Mouse (Mus musculus) liver, postnatal 0 days (tissue): Measurements from ENCODE around the gene Mmd.

Experiments used
- CTCF ChIP-seq: sonication (generic); IDR thresholded peaks from 2 replicates; pipeline ENCODE4 v1.5.1; 2016; ENCODE audit warnings: antibody characterized with exemption, low read depth
- EP300 ChIP-seq: IDR thresholded peaks from 2 replicates; pipeline ENCODE4 v1.6.1; 2016; ENCODE audit warnings: antibody characterized with exemption, low read depth, mild to moderate bottlenecking

GRCm38 (mm10) chr11:90240652-90241330 lies 8.5 kb upstream of the Mmd start:
- TF ChIP-seq CTCF (no peak), EP300 (peak; percentile 44; the same call in 1 of the 2 replicates)
